Mouse (Mus musculus): Measurements from ENCODE around the gene Tacr2. TPM values are rescaled to one million over a fixed set of nuclear protein-coding genes. Genes with fewer than 3 reads are reported as not detected.

Gene Tacr2
- polyA plus RNA-seq, 1 experiment, result 3.8 TPM

DNA sequence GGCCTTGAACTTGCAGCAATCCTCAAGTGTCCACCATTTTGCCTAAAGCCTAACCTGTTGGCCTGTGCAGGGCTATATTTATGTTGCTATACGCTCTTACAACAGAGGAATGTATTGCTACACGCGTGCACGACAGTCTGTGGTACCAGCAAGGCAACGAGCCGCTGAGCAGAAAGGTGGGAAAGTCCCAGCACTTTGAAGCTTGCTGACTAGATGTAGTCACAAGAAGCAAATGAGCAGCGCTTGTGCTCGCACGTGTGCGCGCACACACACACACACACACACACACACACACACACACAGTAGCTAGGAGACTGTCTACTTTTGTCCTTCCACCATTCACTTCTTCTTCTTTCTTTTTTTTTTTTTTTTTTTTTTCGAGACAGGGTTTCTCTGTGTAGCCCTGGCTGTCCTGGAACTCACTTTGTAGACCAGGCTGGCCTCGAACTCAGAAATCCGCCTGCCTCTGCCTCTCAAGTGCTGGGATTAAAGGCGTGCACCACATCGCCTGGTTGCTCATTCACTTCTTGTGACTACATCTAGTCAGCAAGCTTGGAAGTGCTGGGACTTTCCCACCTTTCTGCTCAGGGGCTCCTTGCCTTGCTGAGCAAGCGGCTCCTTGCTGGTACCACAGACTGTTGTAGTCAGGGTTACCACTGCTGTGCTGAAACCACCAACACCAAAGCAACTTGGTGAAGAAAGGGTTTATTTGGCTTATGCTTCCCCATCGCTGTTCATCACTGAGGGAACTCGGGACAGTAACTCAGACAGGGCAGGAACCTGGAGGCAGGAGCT lies 25.5 kb downstream of the Tacr2 start:
- Histone ChIP-seq H3K4me1 (ENCODE audit: control insufficient read depth, insufficient read depth, insufficient read length, low read length) (no peaks in the 10 kb centered on the region), H3K36me3 (ENCODE audit: control insufficient read depth, insufficient read depth, low read length) (no peaks in the 10 kb centered on the region), H3K27ac (ENCODE audit: insufficient read depth, low read depth, low read length) (no peak overlapping the region), H3K27me3 (ENCODE audit: control insufficient read depth, insufficient read depth, low read length) (no peaks in the 10 kb centered on the region), H3K4me3 (ENCODE audit: low read depth, low read length) (no peak overlapping the region)
- WGBS, result 89% methylated on average over 18 of the region's 19 CpGs
- no peak for TF ChIP-seq POLR2A (IDR thresholded peaks at IDR 0.05; ENCODE audit: low read depth, low read length)

GRCm38 (mm10) chr10:62279066-62279465 lies 26.8 kb downstream of the Tacr2 start:
- Histone ChIP-seq H3K36me3 (ENCODE audit: control insufficient read depth, insufficient read depth, low read length) (peaks cover under 1% of the 10 kb centered on the region; the same call in 1 of the 2 replicates), H3K4me1 (ENCODE audit: control insufficient read depth, insufficient read depth, insufficient read length, low read length) (no peaks in the 10 kb centered on the region), H3K27ac (ENCODE audit: insufficient read depth, low read depth, low read length) (no peak overlapping the region), H3K4me3 (ENCODE audit: low read depth, low read length) (no peak overlapping the region), H3K27me3 (ENCODE audit: control insufficient read depth, insufficient read depth, low read length) (no peaks in the 10 kb centered on the region)
- TF ChIP-seq POLR2A (IDR thresholded peaks at IDR 0.05; ENCODE audit: low read depth, low read length), result no peak
- TF ChIP-seq CTCF (IDR thresholded peaks at IDR 0.05; ENCODE audit: extremely low read depth, insufficient read length, insufficient replicate concordance, low read depth, low read length), result no peak
- 60% methylated on average over 3 of the region's 3 CpGs for WGBS

DNA sequence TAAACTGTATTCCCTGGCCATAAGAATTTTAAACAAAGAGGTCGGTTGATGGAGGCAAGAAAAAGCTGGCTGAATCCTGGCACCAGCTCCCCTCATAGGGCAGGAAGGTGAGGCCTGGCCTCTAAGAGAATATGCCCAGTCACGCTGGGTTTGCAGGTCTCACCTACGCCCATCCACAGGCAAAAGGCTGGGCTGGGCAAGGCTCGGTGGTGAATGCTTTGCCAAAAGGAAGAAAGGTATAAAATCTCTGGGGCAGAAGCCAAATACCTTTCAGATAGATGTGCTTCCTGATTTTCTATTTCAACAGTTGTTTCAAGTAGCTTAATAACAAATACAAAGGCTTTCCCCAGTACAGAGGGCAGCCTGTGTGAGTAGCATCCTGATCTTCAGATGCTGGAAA lies 27.4 kb downstream of the Tacr2 start:
- 26% methylated on average over 4 of the region's 4 CpGs for WGBS
- TF ChIP-seq CTCF (IDR thresholded peaks at IDR 0.05; ENCODE audit: extremely low read depth, insufficient read length, insufficient replicate concordance, low read depth, low read length) (no peak), POLR2A (IDR thresholded peaks at IDR 0.05; ENCODE audit: low read depth, low read length) (no peak)
- peaks cover 2% of the 10 kb centered on the region; the same call in 1 of the 2 replicates for H3K36me3 ChIP-seq (ENCODE audit: control insufficient read depth, insufficient read depth, low read length)
- no peak overlapping the region for H3K4me3 ChIP-seq (ENCODE audit: low read depth, low read length)
- no peaks in the 10 kb centered on the region for H3K4me1 ChIP-seq (ENCODE audit: control insufficient read depth, insufficient read depth, insufficient read length, low read length)
- H3K27ac ChIP-seq (ENCODE audit: insufficient read depth, low read depth, low read length), result no peak overlapping the region
- no peaks in the 10 kb centered on the region for H3K27me3 ChIP-seq (ENCODE audit: control insufficient read depth, insufficient read depth, low read length)

DNA sequence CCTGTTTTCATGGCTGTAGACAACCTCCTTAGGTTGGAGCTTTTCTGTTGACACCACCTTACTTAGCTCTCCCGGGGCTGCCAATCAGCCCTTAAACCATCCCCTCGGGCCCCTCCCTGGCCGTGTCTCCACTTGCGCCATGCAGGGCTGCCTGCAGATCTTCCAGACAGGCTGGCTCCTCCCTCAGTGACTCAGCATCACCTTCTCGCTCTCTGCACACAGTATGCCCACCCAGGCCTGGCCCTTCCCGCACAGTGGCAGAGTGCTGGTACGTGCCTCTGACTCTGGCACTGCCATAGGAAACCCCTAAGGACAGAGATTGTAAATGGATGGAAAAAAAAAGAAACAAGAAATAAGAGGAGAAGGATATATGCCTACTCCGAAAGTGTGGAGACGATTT lies 30.5 kb downstream of the Tacr2 start:
- Histone ChIP-seq H3K4me3 (ENCODE audit: low read depth, low read length) (no peak overlapping the region), H3K27me3 (ENCODE audit: control insufficient read depth, insufficient read depth, low read length) (no peaks in the 10 kb centered on the region), H3K36me3 (ENCODE audit: control insufficient read depth, insufficient read depth, low read length) (peaks cover 4% of the 10 kb centered on the region; the same call in 1 of the 2 replicates), H3K27ac (ENCODE audit: insufficient read depth, low read depth, low read length) (no peak overlapping the region), H3K4me1 (ENCODE audit: control insufficient read depth, insufficient read depth, insufficient read length, low read length) (no peaks in the 10 kb centered on the region)
- 67% methylated on average over 9 of the region's 9 CpGs for WGBS
- no peak for TF ChIP-seq CTCF (IDR thresholded peaks at IDR 0.05; ENCODE audit: extremely low read depth, insufficient read length, insufficient replicate concordance, low read depth, low read length)
- no peak for TF ChIP-seq POLR2A (IDR thresholded peaks at IDR 0.05; ENCODE audit: low read depth, low read length)

DNA sequence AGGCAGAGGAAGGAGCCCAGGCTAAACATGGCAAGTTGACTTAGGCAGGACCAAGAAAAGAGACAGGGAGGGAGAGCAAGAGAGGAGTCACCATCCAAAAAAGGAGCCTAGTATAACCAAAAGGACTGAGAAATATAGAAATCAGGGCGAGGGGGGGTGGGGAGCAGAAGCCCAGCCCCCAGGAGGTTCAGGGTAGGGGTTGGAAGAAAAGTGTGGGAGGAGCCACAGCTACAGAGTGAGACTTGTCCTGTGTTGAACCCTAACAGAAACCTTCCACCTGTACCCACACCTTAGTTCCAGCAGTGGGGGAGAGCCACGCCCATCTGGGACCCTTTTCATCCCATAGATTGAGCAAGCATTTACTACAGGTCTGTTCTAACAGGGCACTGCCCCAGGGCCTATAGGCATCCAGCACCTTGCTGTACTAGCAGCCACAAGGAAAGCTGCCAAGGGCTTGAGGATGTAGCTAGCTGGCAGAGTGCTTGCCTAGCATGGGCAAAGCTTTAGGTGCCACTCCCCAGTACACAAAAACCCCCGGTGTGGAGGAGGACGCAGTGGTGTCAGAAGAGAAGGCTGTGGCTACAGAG lies 31.1 kb downstream of the Tacr2 start:
- H3K4me3 ChIP-seq (ENCODE audit: low read depth, low read length), result no peak overlapping the region
- no peak overlapping the region for H3K27ac ChIP-seq (ENCODE audit: insufficient read depth, low read depth, low read length)
- 69% methylated on average over 4 of the region's 4 CpGs for WGBS
- H3K27me3 ChIP-seq (ENCODE audit: control insufficient read depth, insufficient read depth, low read length), result no peaks in the 10 kb centered on the region
- no peak for TF ChIP-seq POLR2A (IDR thresholded peaks at IDR 0.05; ENCODE audit: low read depth, low read length)
- TF ChIP-seq CTCF (IDR thresholded peaks at IDR 0.05; ENCODE audit: extremely low read depth, insufficient read length, insufficient replicate concordance, low read depth, low read length), result no peak
- H3K36me3 ChIP-seq (ENCODE audit: control insufficient read depth, insufficient read depth, low read length), result peaks cover 4% of the 10 kb centered on the region; the same call in 1 of the 2 replicates
- H3K4me1 ChIP-seq (ENCODE audit: control insufficient read depth, insufficient read depth, insufficient read length, low read length), result no peaks in the 10 kb centered on the region

DNA sequence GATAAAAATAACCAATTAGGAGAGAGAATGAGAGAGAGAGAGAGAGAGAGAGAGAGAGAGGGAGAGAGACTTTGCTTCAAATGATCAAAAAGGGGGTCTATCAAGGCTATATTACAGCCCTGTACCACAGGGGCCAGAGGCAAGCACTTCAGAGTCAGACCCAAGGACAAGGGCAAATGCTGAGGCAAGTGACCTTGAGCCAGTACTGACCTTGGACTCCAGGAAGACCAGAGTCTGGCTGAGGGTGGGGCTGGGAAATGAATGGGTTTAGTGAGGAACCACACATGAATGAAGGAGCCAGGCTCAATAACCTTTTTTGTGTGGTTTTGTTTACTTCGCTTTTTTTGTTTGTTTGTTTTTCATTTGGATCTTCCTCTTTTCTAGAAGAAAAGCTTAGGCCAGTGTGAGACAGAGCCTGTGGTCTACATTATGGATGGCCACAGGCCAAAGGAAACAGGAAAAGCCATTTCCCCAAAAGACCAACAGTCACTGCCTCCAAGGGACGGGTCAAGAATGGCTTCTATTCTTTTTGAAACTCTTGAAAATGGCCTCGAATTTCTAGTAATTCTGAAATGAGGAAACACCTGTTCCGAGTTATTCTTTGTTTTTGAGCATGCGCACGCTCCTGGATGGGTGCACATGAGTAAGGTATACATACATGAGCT lies 35.4 kb downstream of the Tacr2 start:
- no peaks in the 10 kb centered on the region for H3K4me1 ChIP-seq (ENCODE audit: control insufficient read depth, insufficient read depth, insufficient read length, low read length)
- no peaks in the 10 kb centered on the region for H3K27me3 ChIP-seq (ENCODE audit: control insufficient read depth, insufficient read depth, low read length)
- WGBS, result 64% methylated on average over 6 of the region's 6 CpGs
- TF ChIP-seq CTCF (IDR thresholded peaks at IDR 0.05; ENCODE audit: extremely low read depth, insufficient read length, insufficient replicate concordance, low read depth, low read length), result no peak
- no peak for TF ChIP-seq POLR2A (IDR thresholded peaks at IDR 0.05; ENCODE audit: low read depth, low read length)
- H3K27ac ChIP-seq (ENCODE audit: insufficient read depth, low read depth, low read length), result no peak overlapping the region
- no peak overlapping the region for H3K4me3 ChIP-seq (ENCODE audit: low read depth, low read length)
- peaks cover 6% of the 10 kb centered on the region; the same call in 1 of the 2 replicates for H3K36me3 ChIP-seq (ENCODE audit: control insufficient read depth, insufficient read depth, low read length)

DNA sequence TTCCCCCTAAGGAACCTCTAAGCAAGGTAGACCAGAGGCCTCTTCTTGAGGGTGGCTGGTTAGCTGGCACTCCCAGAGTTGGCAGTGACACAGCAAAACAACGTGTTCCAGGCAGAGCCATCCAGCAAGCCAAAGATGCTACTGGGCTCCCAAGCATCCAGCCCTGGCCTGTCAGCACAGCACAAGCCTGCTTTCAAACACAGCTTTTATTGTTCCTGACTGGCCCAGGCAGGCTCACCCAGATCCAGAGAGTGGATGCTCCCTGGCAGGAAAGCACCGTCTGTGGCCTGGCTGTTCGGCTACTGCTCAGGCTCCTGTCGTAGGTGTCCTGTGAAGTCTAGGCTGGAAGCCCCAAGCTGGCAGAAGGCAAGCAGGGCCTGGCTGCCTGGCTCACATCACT lies 41.9 kb downstream of the Tacr2 start:
- Histone ChIP-seq H3K27ac (ENCODE audit: insufficient read depth, low read depth, low read length) (no peak overlapping the region), H3K4me1 (ENCODE audit: control insufficient read depth, insufficient read depth, insufficient read length, low read length) (no peaks in the 10 kb centered on the region), H3K4me3 (ENCODE audit: low read depth, low read length) (no peak overlapping the region), H3K36me3 (ENCODE audit: control insufficient read depth, insufficient read depth, low read length) (peaks cover 6% of the 10 kb centered on the region; the same call in 1 of the 2 replicates), H3K27me3 (ENCODE audit: control insufficient read depth, insufficient read depth, low read length) (no peaks in the 10 kb centered on the region)
- WGBS, result 84% methylated on average over 4 of the region's 4 CpGs
- TF ChIP-seq CTCF (IDR thresholded peaks at IDR 0.05; ENCODE audit: extremely low read depth, insufficient read length, insufficient replicate concordance, low read depth, low read length) (no peak), POLR2A (IDR thresholded peaks at IDR 0.05; ENCODE audit: low read depth, low read length) (no peak)

Measured in small intestine, adult 2 months (tissue).